Mouse (Mus musculus): ENCODE measurements at regions not wholly inside any gene's neighbourhood (a gene's known extent, or its start where the extent isn't known, plus 50 kb on each side); places are given as distances from the start of the nearest gene placed in this dataset.

DNA sequence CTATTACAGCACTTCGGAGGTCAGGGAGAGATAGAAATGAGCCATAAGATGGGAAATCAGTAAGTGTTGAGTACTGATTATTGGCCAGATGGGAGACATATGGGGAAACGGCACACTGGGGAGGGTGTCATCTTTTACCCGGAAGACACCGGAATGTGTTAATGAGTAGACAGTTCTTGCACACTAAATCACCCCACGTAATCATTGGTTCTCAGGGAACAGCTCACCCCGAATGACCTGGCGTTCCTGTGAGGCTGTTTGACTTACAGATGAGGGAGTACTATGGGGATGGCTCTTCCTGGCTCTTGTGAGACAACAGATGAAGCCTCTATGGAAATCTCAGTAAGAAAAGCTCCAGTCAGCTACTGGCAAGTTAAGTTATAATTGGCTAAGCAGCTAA, 127.5 kb downstream of the Cyp26b1 start:
- no peaks in the 10 kb centered on the region for H3K9me3 ChIP-seq (ENCODE audit: control insufficient read depth, low read length)
- no peak overlapping the region for H3K27ac ChIP-seq (replicated peaks in 1 of 2; ENCODE audit: control insufficient read depth in 1 of 2, insufficient read depth in 1 of 2, low read depth in 2 of 2, low read length in 2 of 2)
- no peaks in the 10 kb centered on the region for H3K36me3 ChIP-seq (ENCODE audit: control insufficient read depth, insufficient read depth, low read length)
- H3K9ac ChIP-seq (ENCODE audit: low read length) = no peak overlapping the region
- 79% methylated on average over 7 of the region's 7 CpGs for WGBS
- no peaks in the 10 kb centered on the region for H3K4me1 ChIP-seq (ENCODE audit: control insufficient read depth in 2 of 2, insufficient read depth in 2 of 2, low read length in 2 of 2)
- H3K4me3 ChIP-seq (ENCODE audit: control insufficient read depth in 1 of 2, insufficient read depth in 1 of 2, low read depth in 1 of 2, low read length in 2 of 2) = no peak overlapping the region
- no peak overlapping the region for H3K4me2 ChIP-seq (ENCODE audit: low read length)
- no peak for ATAC-seq (ENCODE audit: insufficient number of reproducible peaks, insufficient read depth, low FRiP score, low read depth)
- H3K27me3 ChIP-seq (ENCODE audit: control insufficient read depth, insufficient read depth, low read length) = 0 out of 2 replicates have a peak, but pooled peaks cover 8% of the 10 kb centered on the region

DNA sequence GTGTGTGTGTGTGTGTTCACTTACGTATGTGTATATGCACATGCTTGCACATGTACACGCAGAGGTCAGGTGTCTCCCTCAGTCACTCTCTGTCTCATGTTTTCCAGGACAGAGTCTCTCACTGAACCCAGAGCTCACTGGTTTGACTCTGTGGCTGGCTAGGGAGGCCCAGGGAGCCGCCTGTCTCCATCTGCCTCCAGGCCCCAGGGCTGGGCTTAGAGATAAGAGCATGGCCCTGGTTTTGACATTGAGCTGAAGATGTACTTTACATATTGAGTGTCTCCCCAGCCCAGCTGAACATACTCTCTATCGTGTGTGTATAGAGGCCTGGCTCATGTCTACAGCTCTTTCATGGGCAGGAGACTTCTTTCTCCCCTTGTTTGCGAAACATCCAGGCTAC, 128.1 kb downstream of the Cyp26b1 start:
- no peak overlapping the region for H3K9ac ChIP-seq (ENCODE audit: low read length)
- 0 out of 2 replicates have a peak, but pooled peaks cover 8% of the 10 kb centered on the region for H3K27me3 ChIP-seq (ENCODE audit: control insufficient read depth, insufficient read depth, low read length)
- WGBS = 56% methylated on average over 5 of the region's 5 CpGs
- no peak overlapping the region for H3K4me2 ChIP-seq (ENCODE audit: low read length)
- no peaks in the 10 kb centered on the region for H3K4me1 ChIP-seq (ENCODE audit: control insufficient read depth in 2 of 2, insufficient read depth in 2 of 2, low read length in 2 of 2)
- H3K4me3 ChIP-seq (ENCODE audit: control insufficient read depth in 1 of 2, insufficient read depth in 1 of 2, low read depth in 1 of 2, low read length in 2 of 2) = no peak overlapping the region
- H3K9me3 ChIP-seq (ENCODE audit: control insufficient read depth, low read length) = no peaks in the 10 kb centered on the region
- no peak for ATAC-seq (ENCODE audit: insufficient number of reproducible peaks, insufficient read depth, low FRiP score, low read depth)
- H3K27ac ChIP-seq (replicated peaks in 1 of 2; ENCODE audit: control insufficient read depth in 1 of 2, insufficient read depth in 1 of 2, low read depth in 2 of 2, low read length in 2 of 2) = no peak overlapping the region
- no peaks in the 10 kb centered on the region for H3K36me3 ChIP-seq (ENCODE audit: control insufficient read depth, insufficient read depth, low read length)

DNA sequence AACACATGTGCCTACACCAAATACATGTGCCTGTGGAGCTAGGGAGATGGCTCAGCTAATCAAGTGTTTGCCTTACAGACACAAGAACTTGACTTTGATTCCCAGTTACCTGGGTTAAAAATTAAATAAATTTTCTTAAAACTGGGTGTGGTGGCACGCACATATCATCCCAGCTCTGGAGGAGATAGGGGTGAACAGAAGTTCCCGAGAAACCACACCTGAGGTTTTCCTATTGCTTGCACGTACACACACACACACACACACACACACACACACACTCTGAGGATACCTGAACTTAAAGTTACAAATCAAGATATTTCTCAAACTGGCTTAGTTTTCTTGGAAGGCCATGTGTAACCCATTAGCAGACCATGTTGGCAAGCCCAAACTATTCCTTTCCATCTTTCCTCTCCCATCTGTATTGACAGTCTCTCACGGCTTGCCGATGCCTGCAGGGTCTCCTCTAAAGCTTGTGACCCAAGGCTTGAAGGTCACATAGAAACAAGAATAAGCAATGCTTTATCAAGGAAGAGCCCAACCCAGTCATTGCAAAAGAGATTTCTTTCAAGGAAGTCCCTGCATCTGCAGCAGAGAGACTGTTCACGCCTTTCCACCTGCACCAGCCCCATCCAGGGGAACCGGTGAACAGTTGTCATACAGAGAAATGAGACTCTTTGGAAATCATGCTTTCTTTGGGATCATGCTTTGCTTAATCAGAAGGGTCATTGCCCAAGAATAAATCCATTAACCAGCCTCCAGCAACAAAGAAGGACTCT, 129.9 kb downstream of the Cyp26b1 start:
- Histone ChIP-seq H3K9ac (ENCODE audit: low read length) (no peak overlapping the region), H3K4me1 (ENCODE audit: control insufficient read depth in 2 of 2, insufficient read depth in 2 of 2, low read length in 2 of 2) (no peaks in the 10 kb centered on the region), H3K36me3 (ENCODE audit: control insufficient read depth, insufficient read depth, low read length) (no peaks in the 10 kb centered on the region), H3K4me2 (ENCODE audit: low read length) (no peak overlapping the region), H3K4me3 (ENCODE audit: control insufficient read depth in 1 of 2, insufficient read depth in 1 of 2, low read depth in 1 of 2, low read length in 2 of 2) (no peak overlapping the region), H3K27ac (replicated peaks in 1 of 2; ENCODE audit: control insufficient read depth in 1 of 2, insufficient read depth in 1 of 2, low read depth in 2 of 2, low read length in 2 of 2) (no peak overlapping the region), H3K9me3 (ENCODE audit: control insufficient read depth, low read length) (no peaks in the 10 kb centered on the region), H3K27me3 (ENCODE audit: control insufficient read depth, insufficient read depth, low read length) (0 out of 2 replicates have a peak, but pooled peaks cover 2% of the 10 kb centered on the region)
- WGBS = 91% methylated on average over 7 of the region's 7 CpGs
- no peak for ATAC-seq (ENCODE audit: insufficient number of reproducible peaks, insufficient read depth, low FRiP score, low read depth)

DNA sequence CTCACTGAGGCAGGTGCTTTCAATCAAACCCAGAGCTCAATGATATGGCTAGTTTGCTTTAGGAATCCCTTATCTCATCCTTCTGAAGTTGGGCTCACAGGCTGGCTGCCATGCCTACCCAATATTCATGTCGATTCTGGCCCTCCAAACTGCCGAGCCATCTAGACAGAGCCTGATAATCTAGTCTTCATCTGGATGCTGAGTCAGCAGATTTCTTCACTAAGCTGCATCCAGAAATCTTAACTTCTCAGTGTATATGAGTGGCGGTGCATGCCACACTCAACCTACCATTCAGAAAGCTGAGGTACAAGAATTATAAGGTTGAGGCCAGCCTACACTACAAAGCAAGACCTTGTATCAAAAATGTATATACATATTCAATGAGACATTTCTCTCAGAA, 136.9 kb downstream of the Cyp26b1 start:
- no peak for ATAC-seq (ENCODE audit: insufficient number of reproducible peaks, insufficient read depth, low FRiP score, low read depth)
- no peaks in the 10 kb centered on the region for H3K9me3 ChIP-seq (ENCODE audit: control insufficient read depth, low read length)
- H3K27me3 ChIP-seq (ENCODE audit: control insufficient read depth, insufficient read depth, low read length) = no peaks in the 10 kb centered on the region
- H3K4me3 ChIP-seq (ENCODE audit: control insufficient read depth in 1 of 2, insufficient read depth in 1 of 2, low read depth in 1 of 2, low read length in 2 of 2) = no peak overlapping the region
- no peaks in the 10 kb centered on the region for H3K36me3 ChIP-seq (ENCODE audit: control insufficient read depth, insufficient read depth, low read length)
- no peak overlapping the region for H3K4me2 ChIP-seq (ENCODE audit: low read length)
- 73% methylated on average over 3 of the region's 3 CpGs for WGBS
- H3K4me1 ChIP-seq (ENCODE audit: control insufficient read depth in 2 of 2, insufficient read depth in 2 of 2, low read length in 2 of 2) = no peaks in the 10 kb centered on the region
- H3K27ac ChIP-seq (replicated peaks in 1 of 2; ENCODE audit: control insufficient read depth in 1 of 2, insufficient read depth in 1 of 2, low read depth in 2 of 2, low read length in 2 of 2) = no peak overlapping the region
- no peak overlapping the region for H3K9ac ChIP-seq (ENCODE audit: low read length)

DNA sequence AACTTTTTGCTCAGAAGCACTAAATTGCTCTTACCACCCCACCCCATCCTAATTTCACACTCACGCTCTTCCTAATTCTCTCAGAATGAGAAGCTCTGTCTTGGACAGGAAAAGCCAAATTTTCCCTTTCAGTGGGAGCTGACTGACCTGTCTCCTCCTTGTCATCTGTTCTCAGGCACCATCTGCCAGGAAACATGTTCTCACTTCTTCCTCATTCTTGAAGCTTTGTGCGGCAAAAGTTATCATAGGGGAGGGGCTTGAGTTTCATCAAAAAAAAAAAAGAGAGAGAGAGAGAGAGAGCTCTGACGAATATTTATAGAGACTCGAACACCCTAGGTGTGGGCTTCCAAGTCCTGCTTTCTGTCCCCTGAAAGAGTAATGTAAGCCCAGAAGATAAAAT, 148.6 kb downstream of the Cyp26b1 start:
- H3K4me2 ChIP-seq (ENCODE audit: low read length) = no peak overlapping the region
- peaks cover 7% of the 10 kb centered on the region; the same call in 1 of the 2 replicates for H3K27me3 ChIP-seq (ENCODE audit: control insufficient read depth, insufficient read depth, low read length)
- ATAC-seq (ENCODE audit: insufficient number of reproducible peaks, insufficient read depth, low FRiP score, low read depth) = no peak
- H3K9ac ChIP-seq (ENCODE audit: low read length) = no peak overlapping the region
- no peak overlapping the region for H3K27ac ChIP-seq (replicated peaks in 1 of 2; ENCODE audit: control insufficient read depth in 1 of 2, insufficient read depth in 1 of 2, low read depth in 2 of 2, low read length in 2 of 2)
- H3K4me1 ChIP-seq (ENCODE audit: control insufficient read depth in 2 of 2, insufficient read depth in 2 of 2, low read length in 2 of 2) = no peaks in the 10 kb centered on the region; a peak in 1 of 4 replicates
- 0 out of 2 replicates have a peak, but pooled peaks cover 9% of the 10 kb centered on the region for H3K9me3 ChIP-seq (ENCODE audit: control insufficient read depth, low read length)
- WGBS = 20% methylated on average over 4 of the region's 4 CpGs
- no peak overlapping the region for H3K4me3 ChIP-seq (ENCODE audit: control insufficient read depth in 1 of 2, insufficient read depth in 1 of 2, low read depth in 1 of 2, low read length in 2 of 2)
- H3K36me3 ChIP-seq (ENCODE audit: control insufficient read depth, insufficient read depth, low read length) = no peaks in the 10 kb centered on the region

DNA sequence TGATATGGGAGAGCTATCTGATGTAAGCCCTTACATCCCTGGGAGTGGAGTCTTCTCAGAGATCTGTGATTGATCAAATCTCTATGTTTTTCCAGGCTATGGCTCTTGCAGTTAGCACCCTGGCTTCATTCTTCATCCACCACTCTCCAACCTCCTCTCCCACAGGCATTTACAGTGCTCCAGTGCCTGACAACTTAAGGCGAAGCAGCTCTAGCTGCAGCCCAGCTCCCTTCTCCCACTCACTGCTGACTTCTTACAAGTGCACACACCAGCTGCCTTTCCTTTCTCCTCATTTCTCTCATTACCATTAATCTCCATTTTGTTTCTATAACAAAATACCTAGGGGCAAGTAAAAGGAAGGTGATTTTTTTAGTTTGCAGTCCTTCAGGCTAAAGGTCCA, 151.0 kb downstream of the Cyp26b1 start:
- peaks cover 7% of the 10 kb centered on the region; the same call in 1 of the 2 replicates for H3K27me3 ChIP-seq (ENCODE audit: control insufficient read depth, insufficient read depth, low read length)
- 73% methylated on average over 1 of the region's 1 CpGs for WGBS
- no peak overlapping the region for H3K4me3 ChIP-seq (ENCODE audit: control insufficient read depth in 1 of 2, insufficient read depth in 1 of 2, low read depth in 1 of 2, low read length in 2 of 2)
- no peak for ATAC-seq (ENCODE audit: insufficient number of reproducible peaks, insufficient read depth, low FRiP score, low read depth)
- 0 out of 2 replicates have a peak, but pooled peaks cover 10% of the 10 kb centered on the region for H3K9me3 ChIP-seq (ENCODE audit: control insufficient read depth, low read length)
- no peak overlapping the region for H3K9ac ChIP-seq (ENCODE audit: low read length)
- no peaks in the 10 kb centered on the region; a peak in 1 of 4 replicates for H3K4me1 ChIP-seq (ENCODE audit: control insufficient read depth in 2 of 2, insufficient read depth in 2 of 2, low read length in 2 of 2)
- H3K4me2 ChIP-seq (ENCODE audit: low read length) = no peak overlapping the region
- H3K36me3 ChIP-seq (ENCODE audit: control insufficient read depth, insufficient read depth, low read length) = no peaks in the 10 kb centered on the region
- H3K27ac ChIP-seq (replicated peaks in 1 of 2; ENCODE audit: control insufficient read depth in 1 of 2, insufficient read depth in 1 of 2, low read depth in 2 of 2, low read length in 2 of 2) = no peak overlapping the region

DNA sequence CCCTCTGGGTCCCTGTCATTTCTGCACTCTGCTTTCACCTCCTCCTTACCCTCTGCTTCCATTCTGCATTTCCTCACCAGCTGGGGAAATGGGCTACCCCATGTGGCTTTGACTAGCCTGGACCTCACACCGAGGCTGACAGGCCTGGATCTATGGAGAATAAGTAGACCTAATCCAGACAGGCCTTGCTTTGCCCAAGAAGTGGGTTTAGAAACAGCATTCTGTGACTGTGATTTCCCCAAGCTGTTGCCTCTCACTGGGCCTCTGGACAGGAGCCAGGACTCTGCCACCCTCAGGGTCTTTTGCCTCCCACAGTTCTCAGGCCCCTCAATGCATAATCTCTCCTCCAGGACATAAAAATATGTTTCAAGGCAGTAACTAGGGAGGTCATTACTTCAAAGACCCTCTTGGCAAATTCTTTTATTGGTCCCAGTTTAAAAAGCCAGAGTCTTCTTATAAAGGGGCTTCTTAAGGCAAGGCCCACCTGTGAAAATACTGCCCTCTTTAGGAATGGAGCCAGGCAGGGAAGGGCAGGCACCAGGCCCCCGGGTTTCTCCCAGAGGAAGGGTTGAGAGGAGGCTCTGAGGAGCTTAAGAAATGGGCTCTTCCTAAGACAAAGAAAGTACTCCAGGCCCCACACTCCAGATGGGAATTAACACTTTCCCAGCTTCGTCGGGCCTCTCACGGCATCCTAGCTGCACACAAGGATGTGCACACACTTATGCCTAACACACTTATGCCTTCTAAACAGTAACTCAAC, 151.8 kb downstream of the Cyp26b1 start:
- Histone ChIP-seq H3K4me3 (ENCODE audit: control insufficient read depth in 1 of 2, insufficient read depth in 1 of 2, low read depth in 1 of 2, low read length in 2 of 2) (no peak overlapping the region), H3K4me1 (ENCODE audit: control insufficient read depth in 2 of 2, insufficient read depth in 2 of 2, low read length in 2 of 2) (no peaks in the 10 kb centered on the region; a peak in 1 of 4 replicates), H3K27ac (replicated peaks in 1 of 2; ENCODE audit: control insufficient read depth in 1 of 2, insufficient read depth in 1 of 2, low read depth in 2 of 2, low read length in 2 of 2) (no peak overlapping the region), H3K36me3 (ENCODE audit: control insufficient read depth, insufficient read depth, low read length) (no peaks in the 10 kb centered on the region), H3K9ac (ENCODE audit: low read length) (no peak overlapping the region), H3K27me3 (ENCODE audit: control insufficient read depth, insufficient read depth, low read length) (peaks cover 5% of the 10 kb centered on the region; the same call in 1 of the 2 replicates), H3K4me2 (ENCODE audit: low read length) (no peak overlapping the region), H3K9me3 (ENCODE audit: control insufficient read depth, low read length) (0 out of 2 replicates have a peak, but pooled peaks cover 10% of the 10 kb centered on the region)
- ATAC-seq (ENCODE audit: insufficient number of reproducible peaks, insufficient read depth, low FRiP score, low read depth) = no peak
- WGBS = 80% methylated on average over 5 of the region's 5 CpGs
